Mouse (Mus musculus): ENCODE measurements around the gene A930009A15Rik.
A peak's percentile ranks its signal among the peaks of the same experiment; 100 is the strongest.

The A930009A15Rik gene

GRCm38 (mm10) chr10:115569712-115570491 is at the start of gene A930009A15Rik:
TSS of gene A930009A15Rik (plus strand) at chr10:115569986.
- peak in 1 of 2 experiments; percentile 36 for DNase-seq (ENCODE audit: low spot score in 2 of 2)

DNA sequence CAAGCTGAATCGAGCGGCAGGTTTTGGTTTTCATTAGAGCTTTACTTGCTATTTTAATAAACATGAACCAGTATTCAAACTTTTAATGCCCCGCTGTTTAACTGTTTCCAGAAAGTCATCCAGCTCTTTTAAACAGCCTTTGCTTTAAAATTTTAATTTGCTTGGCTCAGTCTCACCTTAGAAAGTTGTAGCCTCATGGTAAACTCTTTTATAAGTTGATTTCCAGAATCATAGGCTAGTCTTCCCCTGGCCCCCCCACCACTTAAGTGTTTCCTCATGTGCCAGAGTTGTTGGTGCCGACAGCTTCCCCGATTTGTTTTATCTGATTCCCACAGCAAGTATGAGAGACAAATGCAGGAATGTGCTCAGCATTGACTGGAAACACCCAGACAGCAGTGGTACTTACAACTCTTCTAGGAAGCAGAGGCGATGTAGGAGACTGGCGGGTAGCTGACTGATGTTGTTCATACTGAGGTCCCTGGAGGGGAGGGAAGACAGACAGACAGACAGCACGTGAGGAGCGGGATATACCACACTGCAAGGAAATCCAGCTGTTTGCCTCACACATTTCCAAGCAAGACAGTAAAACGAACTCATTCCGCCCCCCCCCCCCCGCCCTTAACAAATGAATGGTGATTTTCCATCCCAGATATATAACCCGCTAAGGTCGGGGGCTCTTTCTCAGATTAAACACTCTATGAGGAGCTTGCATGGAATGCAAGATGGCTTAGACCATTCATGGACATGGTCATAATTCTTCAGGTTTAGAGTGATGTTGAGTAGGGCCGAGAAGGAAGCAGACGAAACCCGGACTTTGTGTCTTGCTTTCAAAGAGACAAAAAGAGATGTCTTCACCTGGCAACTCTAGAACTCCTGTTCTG is 49.3 kb upstream of the A930009A15Rik start:
- DNase-seq (ENCODE audit: low spot score in 2 of 2) = no peak

GRCm38 (mm10) chr10:115521081-115521451 is 48.7 kb upstream of the A930009A15Rik start:
- DNase-seq (ENCODE audit: low spot score in 2 of 2) = no peak

DNA sequence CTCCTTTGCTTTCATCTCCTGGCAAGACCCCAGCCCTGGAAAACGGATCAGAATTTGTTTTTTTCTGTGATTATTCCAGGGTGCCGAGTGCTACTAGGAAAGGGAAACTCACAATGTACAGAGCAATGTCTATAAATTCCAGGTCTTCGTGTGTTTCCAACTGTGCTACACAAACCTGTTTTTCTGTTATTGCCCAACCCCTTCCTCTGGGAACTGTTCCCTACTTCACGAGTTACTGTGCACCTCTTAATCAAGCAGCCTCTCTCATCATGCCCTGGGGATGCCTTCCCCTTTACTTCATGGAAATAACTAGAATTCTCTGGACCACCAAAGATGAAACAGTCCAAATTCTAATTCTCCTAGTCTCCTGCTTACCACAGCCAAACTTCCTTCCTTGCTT is 40.9 kb upstream of the A930009A15Rik start:
- no peak for DNase-seq (ENCODE audit: low spot score in 2 of 2)

DNA sequence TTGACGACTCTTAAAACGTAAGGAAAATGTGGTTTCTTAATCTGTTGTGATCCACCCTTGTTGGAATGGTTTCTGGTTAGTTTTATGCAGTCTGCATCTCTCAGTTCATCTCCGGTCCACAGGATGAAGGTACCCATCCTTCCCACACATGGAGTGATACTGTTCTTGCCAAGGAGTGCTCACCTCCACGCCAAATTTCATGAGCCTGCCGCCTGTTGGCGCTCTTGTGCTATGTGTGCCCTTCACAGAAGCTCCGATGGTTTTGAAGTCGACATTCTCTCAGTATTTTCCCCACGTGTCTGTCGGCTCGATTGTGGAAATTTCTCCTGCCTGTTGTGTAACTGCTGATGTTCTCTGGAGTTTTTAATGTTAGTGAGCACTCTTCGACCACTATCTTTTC is 40.0 kb upstream of the A930009A15Rik start:
- no peak for DNase-seq (ENCODE audit: low spot score in 2 of 2)

GRCm38 (mm10) chr10:115530746-115531145 is 39.0 kb upstream of the A930009A15Rik start:
- no peak for DNase-seq (ENCODE audit: low spot score in 2 of 2)

- DNase-seq (ENCODE audit: low spot score in 2 of 2) = no peak
Observed at GRCm38 (mm10) chr10:115542917-115543316, 26.9 kb upstream of the A930009A15Rik start.

DNA sequence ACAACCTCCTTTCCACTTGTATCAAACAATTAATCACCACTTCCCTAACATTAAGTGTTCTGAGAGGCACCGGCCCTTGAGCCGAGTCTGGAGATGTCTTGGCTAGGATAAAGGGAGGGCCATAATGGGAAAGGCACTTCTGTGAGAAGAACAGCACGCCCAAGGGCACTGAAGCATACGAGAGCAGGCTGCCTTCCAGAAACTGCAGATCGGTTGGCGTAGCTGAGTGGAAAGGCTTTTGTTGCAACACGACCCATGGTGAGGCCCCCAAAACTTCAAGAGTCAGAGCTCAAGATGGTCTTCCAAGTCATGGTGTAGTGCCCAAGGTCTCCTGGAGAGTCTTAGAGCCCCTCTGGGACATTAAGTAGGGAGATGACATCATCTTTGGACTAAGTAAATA is 19.5 kb upstream of the A930009A15Rik start:
- DNase-seq (ENCODE audit: low spot score in 2 of 2) = no peak

GRCm38 (mm10) chr10:115551069-115551468 is 18.7 kb upstream of the A930009A15Rik start:
- DNase-seq (ENCODE audit: low spot score in 2 of 2) = no peak

DNA sequence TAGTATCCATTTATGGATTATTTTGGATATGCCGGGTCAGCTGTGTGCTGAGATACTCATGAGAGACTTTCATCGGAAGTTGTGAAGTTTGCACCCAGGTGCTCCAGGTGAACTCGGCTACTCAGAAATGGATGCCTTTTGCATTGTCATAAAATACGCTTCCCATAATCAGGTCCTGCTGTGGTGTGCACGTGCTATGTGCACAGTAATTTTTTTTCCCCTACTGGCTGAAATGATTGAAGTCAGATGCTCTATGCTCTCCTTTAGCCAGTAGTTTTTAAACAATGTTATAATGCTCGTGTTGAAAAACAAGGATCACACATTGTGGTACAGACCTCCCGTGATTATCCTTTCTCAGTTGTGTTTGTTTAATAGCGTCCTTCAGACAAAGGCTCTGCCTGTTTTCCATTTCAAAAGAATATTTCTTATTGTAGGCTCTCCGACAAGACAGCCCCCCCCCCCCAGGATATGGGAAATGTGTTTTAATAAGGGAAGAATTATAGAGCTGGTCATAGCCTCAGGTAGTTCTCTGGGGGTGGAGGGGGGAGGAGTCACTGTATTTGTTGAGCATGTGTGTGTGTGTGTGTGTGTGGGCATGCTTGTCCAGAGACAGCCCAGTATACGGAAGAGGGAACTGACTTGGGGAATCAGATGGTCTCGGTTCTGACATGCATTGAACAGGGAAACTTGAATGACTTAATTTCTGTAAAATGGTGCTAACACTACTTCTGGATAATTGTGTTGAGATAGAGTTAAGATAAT is 16.3 kb upstream of the A930009A15Rik start:
- no peak for DNase-seq (ENCODE audit: low spot score in 2 of 2)

DNA sequence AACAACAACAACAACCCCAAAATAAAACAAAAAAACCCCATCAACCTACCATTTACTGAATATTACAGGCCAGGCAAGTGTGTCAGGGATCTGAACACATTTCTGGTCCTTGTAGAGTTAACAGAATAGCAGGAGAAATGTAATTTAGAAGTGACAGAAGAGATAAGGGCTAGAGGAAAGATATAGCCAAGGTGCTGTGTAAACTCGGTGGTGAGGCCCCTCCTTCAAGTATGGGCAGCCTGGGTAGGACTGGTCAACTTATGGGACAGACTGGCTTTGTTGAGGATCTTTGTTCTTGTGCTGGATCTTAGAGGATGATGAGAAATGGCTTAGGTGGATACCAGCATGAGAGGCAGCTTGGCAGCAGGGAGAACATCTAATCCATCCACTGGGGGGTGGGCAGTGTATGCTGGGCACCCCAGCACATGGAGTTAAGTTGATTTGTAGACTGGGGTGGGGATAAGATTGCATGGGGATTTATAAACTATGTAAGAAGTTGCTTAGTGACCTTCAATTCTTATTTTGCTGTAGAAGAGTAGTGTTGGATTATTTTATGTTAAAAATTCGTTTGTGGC is 14.5 kb upstream of the A930009A15Rik start:
- peak in 1 of 2 experiments; percentile 1 for DNase-seq (ENCODE audit: low spot score in 2 of 2)

DNA sequence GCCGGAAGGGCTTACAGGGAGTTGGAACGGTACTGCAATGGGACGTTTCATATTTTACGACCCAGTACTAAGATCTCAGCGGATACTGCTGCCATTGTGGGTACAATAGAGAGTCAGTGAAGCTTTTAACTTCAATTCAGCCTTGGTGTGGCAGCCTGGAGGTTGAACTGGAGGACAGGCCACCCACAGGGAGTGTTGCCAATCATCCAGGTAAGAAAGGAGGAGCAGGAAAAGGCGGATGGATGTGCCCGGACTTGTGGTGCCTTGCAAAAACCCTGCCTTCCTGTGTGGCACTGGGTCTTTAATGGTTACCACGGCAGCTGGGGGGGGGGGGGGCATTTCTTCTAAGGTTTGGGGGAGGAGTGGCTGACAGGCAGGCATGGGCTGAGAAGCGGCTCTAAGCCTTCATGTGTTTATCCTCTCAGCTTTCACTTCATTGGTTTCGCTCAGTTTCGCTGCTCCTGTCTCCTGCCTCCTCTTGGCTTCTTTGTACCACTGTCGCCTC is 13.0 kb upstream of the A930009A15Rik start:
- peak in 1 of 2 experiments; percentile 7 for DNase-seq (ENCODE audit: low spot score in 2 of 2)

DNA sequence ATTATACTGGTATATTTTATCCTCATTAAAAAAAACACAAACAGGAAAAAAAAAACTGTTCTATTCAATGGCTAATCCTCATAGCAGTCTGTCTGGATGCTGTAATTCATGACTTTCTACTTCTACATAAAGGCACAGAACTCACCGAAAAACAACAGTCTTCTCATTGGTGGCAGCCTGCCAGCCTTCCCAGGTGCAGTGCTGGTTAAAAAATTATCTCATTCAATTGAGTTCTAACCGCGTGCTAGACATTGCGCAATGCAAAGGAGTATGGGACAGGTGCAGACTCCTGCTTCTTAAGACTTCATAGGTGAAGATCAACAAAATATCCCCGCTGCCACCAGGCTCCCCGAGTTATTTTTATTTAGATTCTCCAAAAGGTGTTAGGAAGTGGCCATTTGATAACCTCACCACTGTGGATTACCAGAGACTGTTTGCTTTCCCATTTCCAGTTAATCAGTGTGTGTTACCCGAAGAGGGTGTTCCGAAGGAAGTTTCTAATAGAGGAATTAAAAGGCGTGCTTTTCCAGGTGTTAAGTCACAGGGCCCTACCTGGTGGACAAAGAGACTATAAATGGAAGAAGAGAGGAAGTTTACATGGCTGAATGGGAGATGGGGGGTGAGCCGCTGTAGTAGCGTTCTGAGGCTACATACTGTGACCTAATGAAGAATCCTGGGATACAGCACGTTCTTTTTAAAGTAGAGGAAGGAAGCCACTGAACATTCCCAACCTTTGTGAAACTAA is 8.5 kb upstream of the A930009A15Rik start:
- peak in 1 of 2 experiments; percentile 36 for DNase-seq (ENCODE audit: low spot score in 2 of 2)

GRCm38 (mm10) chr10:115562911-115563686 is 6.7 kb upstream of the A930009A15Rik start:
- peak in 1 of 2 experiments; percentile 6 for DNase-seq (ENCODE audit: low spot score in 2 of 2)

- DNase-seq (ENCODE audit: low spot score in 2 of 2) = peak in 1 of 2 experiments; percentile 10
Observed at GRCm38 (mm10) chr10:115563961-115564360, 5.8 kb upstream of the A930009A15Rik start.

DNA sequence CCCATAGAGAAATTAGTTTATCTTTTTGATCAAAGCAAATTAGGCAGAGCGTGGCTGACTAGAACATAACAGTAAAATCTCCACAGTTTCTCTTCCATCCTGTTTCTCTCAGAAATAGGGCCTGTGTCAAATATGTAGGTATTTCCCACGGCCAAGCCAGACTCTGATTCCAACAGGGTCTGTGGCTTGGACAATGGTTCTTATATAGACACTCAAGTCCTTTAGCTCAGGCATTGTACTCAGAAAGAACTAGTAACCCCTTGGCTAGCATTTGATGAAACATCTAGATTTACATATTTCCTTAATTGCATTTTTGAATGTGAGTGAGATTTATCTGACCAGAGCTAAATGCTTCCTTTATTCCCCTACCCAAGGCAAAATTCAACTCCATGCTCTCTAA is 791 bp downstream of the A930009A15Rik start:
- DNase-seq (ENCODE audit: low spot score in 2 of 2) = no peak

GRCm38 (mm10) chr10:115571317-115571716 is 1.5 kb downstream of the A930009A15Rik start:
- peak in 1 of 2 experiments; percentile 44 for DNase-seq (ENCODE audit: low spot score in 2 of 2)

GRCm38 (mm10) chr10:115571734-115572440 is 2.1 kb downstream of the A930009A15Rik start:
- DNase-seq (ENCODE audit: low spot score in 2 of 2) = no peak

DNA sequence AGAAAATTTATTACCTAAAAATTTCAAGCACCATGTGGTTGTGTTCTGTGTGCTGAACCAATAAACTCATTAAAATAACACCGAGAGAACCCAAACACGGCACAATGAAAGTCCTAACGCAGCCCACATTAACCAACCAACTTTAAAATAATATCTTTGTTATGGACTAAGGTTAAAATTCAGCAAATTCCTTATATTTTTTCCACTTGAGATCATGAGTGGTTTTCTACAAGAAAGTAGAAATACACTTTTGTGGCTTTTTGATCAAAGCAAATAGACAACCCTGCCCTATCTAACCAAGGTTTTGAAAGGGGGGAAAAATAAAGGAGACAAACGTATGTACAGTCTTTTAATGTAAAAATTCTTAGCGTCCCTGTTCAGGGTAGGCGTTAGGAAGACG is 9.3 kb downstream of the A930009A15Rik start:
- DNase-seq (ENCODE audit: low spot score in 2 of 2) = no peak
